Mouse (Mus musculus): Measurements from ENCODE around the gene Tubb2a. TPM values are rescaled to one million over a fixed set of nuclear protein-coding genes. Genes with fewer than 3 reads are reported as not detected.
"Not testable (repeated sequence)": the region's sequence is repeated elsewhere in the genome, so short reads cannot be mapped to it uniquely, and the experiment has no call there.

Tubb2a gene
- polyA plus RNA-seq, 2 experiments, result 170 to 328 TPM

DNA sequence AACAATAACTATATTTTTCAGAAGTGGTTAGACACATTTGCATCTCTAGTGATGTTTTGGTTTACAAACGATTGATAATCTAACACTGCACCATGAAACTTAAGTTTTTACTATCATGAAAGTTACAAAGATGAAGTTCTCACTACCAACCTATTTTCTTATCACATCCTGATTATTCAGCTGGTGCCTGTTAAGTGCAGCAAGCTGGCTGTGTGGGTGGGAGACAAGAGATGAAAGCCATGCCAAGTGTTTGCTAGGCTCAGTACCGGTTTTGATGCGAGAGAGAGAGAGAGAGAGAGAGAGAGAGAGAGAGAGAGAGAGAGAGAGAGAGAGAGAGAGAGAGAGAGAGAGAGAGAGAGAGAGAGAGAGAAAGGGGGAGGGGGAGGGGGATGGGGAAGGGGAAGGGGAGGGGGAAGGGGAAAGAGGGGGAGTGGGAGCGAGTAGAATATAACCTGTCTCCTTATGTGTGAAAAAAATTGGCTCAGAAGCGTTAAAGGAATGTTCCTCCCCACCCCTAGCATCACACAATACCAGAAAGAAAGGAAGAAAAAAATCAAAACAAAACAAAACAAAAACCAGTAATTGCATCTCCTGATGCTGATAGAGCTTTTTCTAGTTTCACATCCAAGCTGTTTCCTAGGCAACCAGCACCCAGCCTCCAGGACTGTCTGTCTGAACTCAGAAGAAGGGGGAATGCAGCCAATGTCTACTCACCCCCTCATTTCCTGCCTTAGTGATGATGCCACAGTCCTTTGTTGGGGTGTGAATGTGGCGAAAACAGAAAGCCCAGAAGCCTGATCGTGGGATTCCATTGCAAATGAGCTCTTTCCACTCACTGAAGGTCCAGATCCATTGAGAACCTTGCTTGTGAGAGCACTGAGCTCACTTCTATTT is 18.0 kb upstream of the Tubb2a start:
- H3K4me3 ChIP-seq (replicated peaks; ENCODE audit: low read length), result no peak overlapping the region
- H3K4me1 ChIP-seq (ENCODE audit: control insufficient read depth, insufficient read depth, low read length), result no peaks in the 10 kb centered on the region
- H3K4me2 ChIP-seq (replicated peaks; ENCODE audit: low read depth, low read length, severe bottlenecking), result no peak overlapping the region
- 46% methylated on average over 7 of the region's 7 CpGs for WGBS
- no peaks in the 10 kb centered on the region for H3K27me3 ChIP-seq (ENCODE audit: control insufficient read depth, insufficient read depth, low read length)
- H3K27ac ChIP-seq (replicated peaks; ENCODE audit: low read depth, low read length), result no peak overlapping the region
- no peak for TF ChIP-seq POLR2A (IDR thresholded peaks at IDR 0.05; ENCODE audit: borderline replicate concordance, extremely low read depth, insufficient read depth, insufficient read length)
- DNase-seq (ENCODE audit: low spot score) (no peak), ATAC-seq (ENCODE audit: low FRiP score, low read depth) (no peak)
- no peak overlapping the region for H3K9ac ChIP-seq (ENCODE audit: low read depth, low read length, severe bottlenecking)
- H3K9me3 ChIP-seq (ENCODE audit: control insufficient read depth, low read length), result peaks cover 3% of the 10 kb centered on the region; the same call in 1 of the 2 replicates
- no peaks in the 10 kb centered on the region for H3K36me3 ChIP-seq (ENCODE audit: control insufficient read depth, insufficient read depth, low read length)

DNA sequence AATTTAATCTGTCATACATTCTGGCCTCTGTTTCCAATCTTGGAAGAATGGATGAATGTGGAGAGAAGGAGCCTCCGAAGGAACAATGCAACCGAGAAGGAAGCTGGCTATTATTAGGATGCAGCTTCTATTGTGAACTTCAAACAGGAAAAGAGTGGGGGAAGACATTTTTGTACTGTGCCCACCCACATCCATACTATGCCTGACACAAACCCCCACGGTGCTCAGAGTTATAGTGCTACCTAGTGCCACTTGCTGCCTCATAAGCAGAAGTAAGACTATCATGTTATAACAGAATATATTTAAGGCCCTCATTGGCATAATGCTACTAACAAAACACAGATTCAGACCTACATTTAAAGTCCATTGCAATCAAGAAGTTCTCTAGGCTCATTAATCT is 11.6 kb upstream of the Tubb2a start:
- Histone ChIP-seq H3K27ac (replicated peaks; ENCODE audit: low read depth, low read length) (no peak overlapping the region), H3K4me2 (replicated peaks; ENCODE audit: low read depth, low read length, severe bottlenecking) (no peak overlapping the region), H3K9me3 (ENCODE audit: control insufficient read depth, low read length) (no peaks in the 10 kb centered on the region), H3K4me1 (ENCODE audit: control insufficient read depth, insufficient read depth, low read length) (no peaks in the 10 kb centered on the region), H3K9ac (ENCODE audit: low read depth, low read length, severe bottlenecking) (no peak overlapping the region), H3K4me3 (replicated peaks; ENCODE audit: low read length) (no peak overlapping the region), H3K27me3 (ENCODE audit: control insufficient read depth, insufficient read depth, low read length) (no peaks in the 10 kb centered on the region), H3K36me3 (ENCODE audit: control insufficient read depth, insufficient read depth, low read length) (no peaks in the 10 kb centered on the region)
- WGBS, result 79% methylated on average over 3 of the region's 3 CpGs
- DNase-seq (ENCODE audit: low spot score) (no peak), ATAC-seq (ENCODE audit: low FRiP score, low read depth) (no peak)
- TF ChIP-seq POLR2A (IDR thresholded peaks at IDR 0.05; ENCODE audit: borderline replicate concordance, extremely low read depth, insufficient read depth, insufficient read length), result no peak

DNA sequence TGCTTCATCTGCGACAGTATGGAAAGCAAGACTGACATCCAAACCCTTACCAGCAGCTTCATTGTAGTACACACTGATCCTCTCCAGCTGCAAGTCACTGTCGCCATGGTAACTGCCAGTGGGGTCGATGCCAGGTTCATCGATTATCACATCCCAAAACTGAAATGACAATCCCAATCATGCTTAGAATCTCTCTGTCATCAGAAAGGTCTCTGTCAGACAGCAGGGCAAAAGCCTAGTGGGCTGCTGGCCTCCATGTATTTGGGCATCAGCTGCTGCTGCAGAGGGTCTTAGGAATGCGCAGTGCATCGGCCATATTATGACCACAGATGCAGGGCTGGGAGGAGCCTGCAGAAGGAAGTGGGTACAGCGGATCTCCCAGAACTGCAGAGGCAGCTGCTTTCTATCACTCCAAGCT is 11.1 kb upstream of the Tubb2a start:
- DNase-seq (ENCODE audit: low spot score) (no peak), ATAC-seq (ENCODE audit: low FRiP score, low read depth) (peak; percentile 76; the same call in 1 of the 2 replicates)
- Histone ChIP-seq H3K36me3 (ENCODE audit: control insufficient read depth, insufficient read depth, low read length) (no peaks in the 10 kb centered on the region), H3K4me3 (replicated peaks; ENCODE audit: low read length) (no peak overlapping the region), H3K27me3 (ENCODE audit: control insufficient read depth, insufficient read depth, low read length) (no peaks in the 10 kb centered on the region), H3K4me1 (ENCODE audit: control insufficient read depth, insufficient read depth, low read length) (no peaks in the 10 kb centered on the region), H3K9ac (ENCODE audit: low read depth, low read length, severe bottlenecking) (no peak overlapping the region), H3K27ac (replicated peaks; ENCODE audit: low read depth, low read length) (no peak overlapping the region), H3K9me3 (ENCODE audit: control insufficient read depth, low read length) (no peaks in the 10 kb centered on the region), H3K4me2 (replicated peaks; ENCODE audit: low read depth, low read length, severe bottlenecking) (no peak overlapping the region)
- TF ChIP-seq POLR2A (IDR thresholded peaks at IDR 0.05; ENCODE audit: borderline replicate concordance, extremely low read depth, insufficient read depth, insufficient read length), result no peak
- 62% methylated on average over 7 of the region's 7 CpGs for WGBS

DNA sequence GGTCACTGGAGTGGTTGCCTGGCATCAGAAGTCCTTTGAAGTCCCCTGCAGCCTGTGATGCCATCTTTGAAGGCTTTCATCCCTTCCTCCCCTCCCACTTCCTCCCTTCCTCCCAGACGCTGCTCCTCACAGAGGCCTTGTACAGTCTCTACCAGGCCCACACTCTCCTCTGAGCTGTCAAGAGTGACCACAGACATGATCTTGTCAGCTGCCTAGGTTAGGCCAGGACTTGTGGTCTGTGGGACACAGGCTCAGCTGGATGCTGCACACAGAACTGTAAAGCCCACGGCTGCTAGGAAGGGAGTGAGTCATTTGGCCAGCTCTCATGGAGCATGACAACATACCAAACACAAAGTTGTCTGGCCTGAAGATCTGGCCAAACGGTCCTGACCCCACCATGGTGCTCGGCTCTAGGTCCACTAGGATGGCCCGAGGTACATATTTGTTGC is 10.4 kb upstream of the Tubb2a start:
- H3K9me3 ChIP-seq (ENCODE audit: control insufficient read depth, low read length); DNase-seq (ENCODE audit: low spot score); H3K27me3 ChIP-seq (ENCODE audit: control insufficient read depth, insufficient read depth, low read length); H3K4me2 ChIP-seq (replicated peaks; ENCODE audit: low read depth, low read length, severe bottlenecking); H3K9ac ChIP-seq (ENCODE audit: low read depth, low read length, severe bottlenecking); H3K4me1 ChIP-seq (ENCODE audit: control insufficient read depth, insufficient read depth, low read length); ATAC-seq (ENCODE audit: low FRiP score, low read depth); H3K27ac ChIP-seq (replicated peaks; ENCODE audit: low read depth, low read length); H3K4me3 ChIP-seq (replicated peaks; ENCODE audit: low read length); H3K36me3 ChIP-seq (ENCODE audit: control insufficient read depth, insufficient read depth, low read length): not testable (repeated sequence)
- 58% methylated on average over 5 of the region's 5 CpGs for WGBS

DNA sequence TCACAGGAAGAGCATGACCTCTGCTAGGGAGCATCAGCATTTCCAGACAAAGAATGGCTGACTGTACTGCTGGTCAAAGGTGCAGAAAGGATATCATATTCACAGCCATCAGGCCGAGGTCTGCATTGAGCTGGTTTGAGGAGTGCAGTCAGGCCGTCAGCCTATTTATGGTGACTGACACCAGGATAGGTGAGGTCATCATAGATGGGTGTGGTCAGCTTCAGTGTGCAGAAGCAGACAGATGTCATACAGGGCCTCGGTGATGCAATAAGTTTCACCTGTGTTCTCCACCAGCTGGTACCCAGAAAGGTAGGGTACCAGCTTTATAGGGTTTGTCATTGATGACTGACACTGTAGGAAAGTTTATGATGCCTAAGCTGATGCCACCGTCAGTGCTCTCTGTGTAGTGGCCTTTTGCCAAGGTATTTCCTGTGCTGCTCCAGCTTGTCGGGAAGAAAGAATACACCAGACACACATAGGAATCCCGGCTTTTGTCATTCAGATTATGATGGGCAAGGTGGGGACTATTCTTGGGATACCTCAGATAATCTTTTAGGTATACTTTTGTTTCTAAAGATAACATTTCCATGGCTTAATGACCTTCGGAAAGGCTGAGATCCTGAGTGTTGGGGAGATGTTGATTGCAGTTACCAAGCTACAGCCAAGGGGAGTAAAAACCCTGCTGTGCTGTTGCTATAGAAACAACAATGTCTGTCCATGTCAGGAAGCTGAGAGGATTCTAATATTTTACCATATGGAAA is 9.4 kb upstream of the Tubb2a start:
- H3K9me3 ChIP-seq (ENCODE audit: control insufficient read depth, low read length), result no peaks in the 10 kb centered on the region
- H3K9ac ChIP-seq (ENCODE audit: low read depth, low read length, severe bottlenecking), result no peak overlapping the region
- no peaks in the 10 kb centered on the region for H3K27me3 ChIP-seq (ENCODE audit: control insufficient read depth, insufficient read depth, low read length)
- no peak for TF ChIP-seq POLR2A (IDR thresholded peaks at IDR 0.05; ENCODE audit: borderline replicate concordance, extremely low read depth, insufficient read depth, insufficient read length)
- H3K4me1 ChIP-seq (ENCODE audit: control insufficient read depth, insufficient read depth, low read length), result no peaks in the 10 kb centered on the region
- H3K36me3 ChIP-seq (ENCODE audit: control insufficient read depth, insufficient read depth, low read length), result no peaks in the 10 kb centered on the region
- ATAC-seq (ENCODE audit: low FRiP score, low read depth), result no peak; the same call in 1 of the 2 replicates
- DNase-seq (ENCODE audit: low spot score), result no peak
- H3K4me3 ChIP-seq (replicated peaks; ENCODE audit: low read length), result no peak overlapping the region
- 55% methylated on average over 7 of the region's 7 CpGs for WGBS
- no peak overlapping the region for H3K27ac ChIP-seq (replicated peaks; ENCODE audit: low read depth, low read length)
- no peak overlapping the region for H3K4me2 ChIP-seq (replicated peaks; ENCODE audit: low read depth, low read length, severe bottlenecking)
